Mouse (Mus musculus) liver, adult 2 months (tissue): ENCODE data around the gene Tex9.

Source experiments
- CTCF ChIP-seq: fragments of 200-500 bp; IDR thresholded peaks from 2 replicates; pipeline ENCODE4 v1.5.1; 2011; ENCODE audit warnings: low read depth, low read length, control low read depth
- POLR2A ChIP-seq: fragments of 200-500 bp; IDR thresholded peaks from 2 replicates; pipeline ENCODE4 v1.6.1; 2011; ENCODE audit warnings: low read length, control low read depth; ENCODE audit not compliant: insufficient read depth; ENCODE audit errors: extremely low read depth

GRCm38 (mm10) chr9:72537086-72537485, 45.1 kb upstream of the Tex9 start:
- no peak for TF ChIP-seq POLR2A
- no peak for TF ChIP-seq CTCF
